Mouse (Mus musculus) central nervous system, embryonic 11.5 days (tissue): ENCODE data around the gene Mrps18a. TPM values are rescaled to one million over a fixed set of nuclear protein-coding genes. Genes with fewer than 3 reads are reported as not detected.

Experiments
- polyA plus RNA-seq: library from polyadenylated mRNA; depleted of rRNA; stranded (reverse); fragments of >200 nt; gene quantifications from 2 replicates; pipeline ENCODE4 v1.2.3, GENCODE M21; 2012; rRNA removed

The Mrps18a gene
- polyA plus RNA-seq: 78.3 and 78.9 TPM in 2 replicates

GRCm38 (mm10) chr17:46110402-46111289, at the start of gene Mrps18a:
Gene Mrps18a, plus strand, starts transcription at chr17:46110986.

DNA sequence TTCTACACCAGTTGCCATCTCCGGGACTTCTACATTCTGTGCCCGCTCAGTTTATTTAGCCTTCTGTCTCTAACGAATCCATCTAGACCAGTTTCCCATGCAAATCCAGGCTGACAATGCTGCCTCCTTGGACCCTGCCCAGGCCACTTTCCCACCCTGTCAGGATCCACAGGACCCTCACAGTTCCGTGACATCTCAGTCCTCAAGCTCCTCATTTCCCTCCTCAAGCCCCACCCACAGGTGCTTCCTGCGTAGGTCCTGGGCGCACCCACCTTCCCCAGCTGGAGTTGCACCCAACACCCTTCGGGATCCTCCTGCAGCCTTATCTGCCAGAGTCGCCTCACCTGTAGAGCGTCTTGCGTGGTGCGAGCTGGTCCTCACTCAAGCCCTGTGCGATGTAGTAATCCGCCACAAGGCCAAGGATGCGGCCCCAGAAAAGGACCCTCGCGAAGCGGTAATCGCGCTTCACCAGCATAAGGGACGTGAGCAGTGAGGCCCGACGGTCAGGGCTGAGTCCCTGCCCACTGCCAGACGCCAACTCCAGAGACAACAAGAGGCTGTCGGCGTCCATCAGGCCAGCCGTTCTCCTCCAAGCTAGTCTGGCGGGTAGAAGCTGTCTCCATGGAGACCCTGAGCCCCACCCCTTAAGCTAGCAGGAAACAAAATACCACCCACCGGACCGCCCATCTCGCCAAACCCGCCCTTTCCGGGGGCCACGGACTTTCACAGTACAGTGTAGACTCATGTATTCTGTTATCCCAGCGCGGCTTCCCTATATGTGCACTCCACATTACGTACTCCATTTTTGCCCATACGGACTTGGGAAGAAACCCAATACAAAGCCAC, 33.0 kb downstream of the Mrps18a start, which contains the start of gene Rsph9:
Gene Rsph9, minus strand, starts transcription at position 639 of the 846 bp plus-strand sequence.

DNA sequence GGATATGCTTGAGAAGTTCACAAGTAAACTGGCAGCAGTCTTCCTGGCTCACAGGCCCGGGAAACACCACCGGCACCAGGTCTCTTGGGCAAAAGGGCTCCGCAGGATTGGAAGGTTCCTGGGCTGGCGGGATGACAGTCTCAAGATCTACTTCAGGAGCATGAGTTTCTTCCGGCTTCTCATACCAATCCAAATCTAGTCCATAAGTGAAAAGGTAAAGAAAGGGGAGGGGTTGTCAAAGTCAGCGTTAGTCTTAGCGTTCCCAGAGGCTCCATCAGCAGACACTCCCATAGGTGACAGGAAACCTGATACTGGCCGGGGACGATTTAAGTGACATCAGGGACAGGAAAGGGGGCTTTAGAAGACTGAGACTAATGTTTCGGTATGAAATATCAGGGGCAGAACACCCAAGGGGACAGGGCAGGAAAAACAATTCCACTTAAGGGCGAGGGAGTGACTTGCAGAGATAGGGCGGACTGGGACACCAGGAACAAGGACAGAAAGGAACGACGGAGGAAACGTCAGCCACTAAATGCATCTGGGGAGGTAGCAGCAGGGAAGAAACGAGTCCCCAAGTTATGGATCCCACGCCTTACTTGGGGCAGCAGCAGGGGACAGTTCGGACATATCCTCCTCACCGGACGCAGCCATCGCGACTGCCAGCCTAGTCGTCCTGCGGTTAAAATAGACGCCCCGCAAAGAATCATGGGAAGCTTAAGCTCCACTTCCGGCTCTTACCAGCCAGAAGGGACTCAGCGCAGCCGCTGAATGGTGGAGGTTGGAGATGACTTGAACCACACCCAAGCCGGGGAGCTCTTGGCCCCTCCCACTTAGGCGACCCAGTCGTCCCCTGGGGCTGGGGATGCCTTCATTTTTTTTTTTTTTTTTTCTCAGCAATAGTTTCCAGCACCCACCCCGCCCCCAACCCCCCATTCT, 42.3 kb downstream of the Mrps18a start, which contains the start of gene Mad2l1bp:
Gene Mad2l1bp, minus strand, starts transcription at position 707 of the 936 bp plus-strand sequence.

GRCm38 (mm10) chr17:46160686-46161085, 49.9 kb downstream of the Mrps18a start, which contains the start of gene Gtpbp2:
Gene Gtpbp2, plus strand, starts transcription at chr17:46161032.

Other genes with a start within 250 kb of the Mrps18a start
- gene Vegfa, start 78.6 kb upstream of the Mrps18a start, polyA plus RNA-seq: 163 and 165 TPM in 2 replicates
- gene Rsph9, start 33.2 kb downstream of the Mrps18a start, polyA plus RNA-seq: 9.8 and 12.0 TPM in 2 replicates
- 21.9 and 23.4 TPM in 2 replicates for gene Mad2l1bp, start 42.6 kb downstream of the Mrps18a start, polyA plus RNA-seq
- gene Gtpbp2, start 50.0 kb downstream of the Mrps18a start, polyA plus RNA-seq: 146 and 153 TPM in 2 replicates
- 11.8 and 14.7 TPM in 2 replicates for gene Polh, start 91.7 kb downstream of the Mrps18a start, polyA plus RNA-seq
- gene Xpo5, start 91.8 kb downstream of the Mrps18a start, polyA plus RNA-seq: 52.9 and 58.6 TPM in 2 replicates
- gene Polr1c, start 137.1 kb downstream of the Mrps18a start, polyA plus RNA-seq: 143 and 173 TPM in 2 replicates
- gene Yipf3, start 137.1 kb downstream of the Mrps18a start, polyA plus RNA-seq: 48.2 and 51.2 TPM in 2 replicates
- 3.9 and 4.7 TPM in 2 replicates for gene Lrrc73, start 142.5 kb downstream of the Mrps18a start, polyA plus RNA-seq
- 102 and 112 TPM in 2 replicates for gene Tjap1, start 172.0 kb downstream of the Mrps18a start, polyA plus RNA-seq
- gene Dlk2, start 186.4 kb downstream of the Mrps18a start, polyA plus RNA-seq: 4.0 and 4.5 TPM in 2 replicates
- 10.2 and 11.6 TPM in 2 replicates for gene Abcc10, start 217.4 kb downstream of the Mrps18a start, polyA plus RNA-seq